Mouse (Mus musculus) forebrain, embryonic 12.5 days (tissue): ENCODE measurements around the gene Syn3. TPM values are rescaled to one million over a fixed set of nuclear protein-coding genes. Genes with fewer than 3 reads are reported as not detected.
"Not testable (repeated sequence)": the region's sequence is repeated elsewhere in the genome, so short reads cannot be mapped to it uniquely, and the experiment has no call there.

Experiments
- ATAC-seq: fragments of 200-750 bp; cut with Nextera tagmentation; 2 replicates; pipeline ENCODE4 v1.8.0; 2017; ENCODE audit warnings: moderate TSS enrichment; ENCODE audit not compliant: low FRiP score
- H3K27ac ChIP-seq: fragments of 300-500 bp; sonication (generic); 2 replicates; pipeline ENCODE4 v1.5.1; 2016; ENCODE audit warnings: mild to moderate bottlenecking
- H3K27me3 ChIP-seq: fragments of 300-500 bp; sonication (generic); 2 replicates; pipeline ENCODE4 v1.6.1; 2016; ENCODE audit warnings: mild to moderate bottlenecking
- H3K36me3 ChIP-seq: fragments of 300-500 bp; sonication (generic); replicated peaks from 2 replicates; pipeline ENCODE4 v1.6.1; 2016; ENCODE audit warnings: mild to moderate bottlenecking
- H3K4me1 ChIP-seq: fragments of 300-500 bp; sonication (generic); 2 replicates; pipeline ENCODE4 v1.6.1; 2016
- H3K4me2 ChIP-seq: fragments of 300-500 bp; sonication (generic); 2 replicates; pipeline ENCODE4 v1.6.1; 2016; ENCODE audit warnings: mild to moderate bottlenecking, moderate library complexity
- H3K4me3 ChIP-seq: fragments of 300-500 bp; sonication (generic); replicated peaks from 2 replicates; pipeline ENCODE4 v1.5.1; 2016; ENCODE audit warnings: mild to moderate bottlenecking
- H3K9ac ChIP-seq: fragments of 300-500 bp; sonication (generic); 2 replicates; pipeline ENCODE4 v1.6.1; 2016; ENCODE audit warnings: mild to moderate bottlenecking
- H3K9me3 ChIP-seq: fragments of 300-500 bp; sonication (generic); 2 replicates; pipeline ENCODE4 v1.6.1; 2016
- WGBS: fragments of 180-500 bp; shearing (Covaris S2); methylation state at CpG from one replicate; pipeline ENCODE4 v1.1.7; 2016; 5-methylcytosine and 5-hydroxymethylcytosine counted together
- polyA plus RNA-seq: library from polyadenylated mRNA; unstranded; fragments of >200 nt; fragmentation: Nextera tagmentation; extraction: Ambion mirVana; gene quantifications from 2 replicates; pipeline ENCODE4 v1.2.1, GENCODE M21; 2016

Syn3 gene
- polyA plus RNA-seq, 1 experiment from 2014 or later, result 9.2 TPM

DNA sequence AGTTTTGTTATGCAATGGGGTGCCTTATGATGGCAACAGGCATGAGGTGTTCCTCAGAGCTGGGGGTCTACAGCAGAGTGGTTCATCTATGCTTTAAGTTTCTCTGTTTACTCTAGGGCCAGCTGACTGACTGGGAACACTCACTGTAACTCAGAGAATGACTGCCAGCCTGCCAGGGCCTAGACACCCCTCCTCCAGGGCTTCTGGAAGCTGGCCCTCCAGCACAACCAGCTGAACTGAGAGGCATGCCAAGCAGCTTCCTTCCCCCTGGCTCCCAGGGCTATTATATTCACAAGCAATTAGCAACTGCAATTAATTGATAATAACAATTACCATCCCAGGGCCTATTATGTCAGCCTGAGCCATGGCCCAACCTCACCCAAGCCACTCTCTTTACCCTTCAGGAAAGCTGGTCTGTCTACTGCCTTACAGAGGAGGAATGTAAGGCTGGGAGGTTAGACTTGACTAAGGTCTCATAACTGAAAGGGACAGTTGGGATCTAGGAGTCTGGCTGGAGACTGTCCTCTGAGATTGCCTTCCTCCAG, 41.0 kb downstream of the Syn3 start:
- Histone ChIP-seq H3K27me3 (peaks cover 4% of the 10 kb centered on the region; the same call in 1 of the 2 replicates), H3K4me1 (peaks cover 27% of the 10 kb centered on the region), H3K27ac (peak overlapping the region; percentile 53), H3K9ac (no peak overlapping the region), H3K9me3 (no peaks in the 10 kb centered on the region), H3K4me2 (no peak overlapping the region), H3K4me3 (no peak overlapping the region), H3K36me3 (no peaks in the 10 kb centered on the region; the same call in 1 of the 2 replicates)
- ATAC-seq, result peak; percentile 73

DNA sequence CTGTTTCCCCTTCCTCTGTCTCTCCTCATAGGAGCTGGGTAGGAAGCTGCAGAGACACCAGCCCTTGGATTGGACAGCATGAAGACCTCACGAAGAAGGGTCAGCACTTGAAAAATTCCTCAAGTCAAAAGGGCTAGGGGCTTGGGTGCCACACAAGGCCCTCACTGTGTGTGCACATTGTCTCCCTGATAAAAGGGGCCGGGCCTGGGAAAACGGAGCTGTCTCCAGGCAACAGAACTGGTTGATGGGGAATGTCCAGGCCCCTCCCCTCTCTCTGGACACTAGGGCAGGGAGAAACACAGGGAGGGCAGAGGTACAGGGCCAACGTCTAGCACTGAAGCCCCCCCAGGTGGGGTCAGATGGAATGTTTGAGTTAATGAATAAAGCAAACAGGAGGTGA, 41.5 kb downstream of the Syn3 start:
- 3% methylated on average over 4 of the region's 4 CpGs for WGBS
- peak overlapping the region; percentile 53 for H3K27ac ChIP-seq

DNA sequence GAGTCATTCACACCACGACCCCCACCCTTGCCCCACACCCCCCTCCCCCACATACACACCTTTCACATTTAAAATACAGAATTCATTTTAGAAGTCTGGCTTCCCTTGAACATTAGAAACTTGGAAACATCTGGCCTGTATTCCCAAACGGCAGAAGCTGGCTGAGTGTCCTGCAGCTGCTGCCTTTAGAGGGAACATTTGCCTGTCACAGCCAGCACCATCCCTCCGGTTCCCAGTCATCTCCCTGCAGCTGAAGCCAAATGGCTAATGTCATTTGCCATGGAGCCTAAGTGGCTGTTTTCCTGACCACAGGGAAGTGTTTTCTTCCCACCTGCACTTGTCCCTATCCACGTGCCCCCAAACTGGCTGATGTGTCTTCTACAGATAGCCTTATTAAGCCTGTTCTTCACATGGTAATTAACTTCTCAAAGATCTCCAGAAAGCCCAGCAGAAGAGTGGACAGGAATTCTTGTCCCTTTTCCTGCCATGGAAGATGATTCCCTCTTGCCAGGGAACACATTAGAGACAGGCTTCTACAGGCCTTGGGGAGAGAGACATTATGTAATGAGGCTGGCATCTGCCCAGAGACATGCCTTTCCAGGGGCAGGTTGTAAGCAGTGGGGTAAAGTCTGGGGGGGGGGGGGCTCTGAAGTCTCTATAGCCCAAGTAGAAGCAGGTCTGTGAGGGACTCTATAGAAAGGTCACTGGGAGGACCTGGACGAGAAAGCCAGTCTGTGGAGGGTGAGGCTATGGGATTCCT, 43.2 kb downstream of the Syn3 start:
- Histone ChIP-seq H3K27me3 (peaks cover 4% of the 10 kb centered on the region; the same call in 1 of the 2 replicates), H3K27ac (no peak overlapping the region), H3K4me3 (no peak overlapping the region), H3K4me1 (peaks cover 29% of the 10 kb centered on the region), H3K9me3 (no peaks in the 10 kb centered on the region), H3K4me2 (no peak overlapping the region), H3K9ac (no peak overlapping the region), H3K36me3 (no peaks in the 10 kb centered on the region; the same call in 1 of the 2 replicates)
- 67% methylated on average over 5 of the region's 5 CpGs for WGBS
- no peak for ATAC-seq

More for the DNA sequence above, 41.5 kb downstream of the Syn3 start:
- ATAC-seq, result peak; percentile 79
- H3K27me3 ChIP-seq, result peaks cover 4% of the 10 kb centered on the region; the same call in 1 of the 2 replicates
- H3K4me3 ChIP-seq, result no peak overlapping the region
- no peak overlapping the region for H3K4me2 ChIP-seq
- H3K9ac ChIP-seq, result no peak overlapping the region
- H3K36me3 ChIP-seq, result no peaks in the 10 kb centered on the region; the same call in 1 of the 2 replicates
- no peaks in the 10 kb centered on the region for H3K9me3 ChIP-seq
- peaks cover 27% of the 10 kb centered on the region for H3K4me1 ChIP-seq

DNA sequence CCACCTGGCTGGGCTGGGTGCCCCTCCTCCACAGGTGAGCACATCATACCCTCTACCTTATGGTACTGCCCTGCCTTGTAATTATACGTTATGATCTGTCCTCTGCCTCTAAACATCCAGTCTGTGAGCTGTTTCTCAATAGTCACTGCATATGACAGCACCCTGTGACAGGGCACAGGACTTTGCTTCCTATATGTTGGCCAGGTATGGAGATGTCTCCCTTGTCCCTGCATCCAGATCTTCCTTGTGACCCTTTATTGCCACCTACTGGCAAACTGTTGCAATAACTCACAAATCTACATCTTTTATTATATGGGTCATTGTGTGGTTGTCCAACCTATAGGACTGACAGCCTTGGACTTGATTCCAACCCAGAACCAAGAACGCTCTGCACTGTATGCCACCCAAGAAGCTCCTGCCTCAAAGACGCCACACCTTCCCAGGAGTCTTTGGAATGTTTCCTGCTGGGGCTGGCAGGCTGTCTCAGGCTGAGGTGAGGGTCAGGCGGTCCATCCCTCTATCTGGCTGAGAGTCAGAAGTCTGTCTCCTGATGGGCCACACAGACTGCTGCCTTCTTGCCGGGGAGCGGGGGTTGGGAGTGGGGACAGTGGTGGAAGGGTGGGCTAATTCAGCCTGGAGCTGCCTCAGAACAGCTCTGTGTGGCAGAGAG, 46.2 kb downstream of the Syn3 start:
- H3K27ac ChIP-seq, result no peak overlapping the region
- 46% methylated on average over 6 of the region's 6 CpGs for WGBS
- no peak overlapping the region for H3K4me2 ChIP-seq
- peak; percentile 67 for ATAC-seq
- H3K4me1 ChIP-seq, result peaks cover 10% of the 10 kb centered on the region
- peaks cover 4% of the 10 kb centered on the region; the same call in 1 of the 2 replicates for H3K27me3 ChIP-seq
- no peak overlapping the region for H3K9ac ChIP-seq
- H3K4me3 ChIP-seq, result no peak overlapping the region
- no peaks in the 10 kb centered on the region for H3K9me3 ChIP-seq
- H3K36me3 ChIP-seq, result no peaks in the 10 kb centered on the region

DNA sequence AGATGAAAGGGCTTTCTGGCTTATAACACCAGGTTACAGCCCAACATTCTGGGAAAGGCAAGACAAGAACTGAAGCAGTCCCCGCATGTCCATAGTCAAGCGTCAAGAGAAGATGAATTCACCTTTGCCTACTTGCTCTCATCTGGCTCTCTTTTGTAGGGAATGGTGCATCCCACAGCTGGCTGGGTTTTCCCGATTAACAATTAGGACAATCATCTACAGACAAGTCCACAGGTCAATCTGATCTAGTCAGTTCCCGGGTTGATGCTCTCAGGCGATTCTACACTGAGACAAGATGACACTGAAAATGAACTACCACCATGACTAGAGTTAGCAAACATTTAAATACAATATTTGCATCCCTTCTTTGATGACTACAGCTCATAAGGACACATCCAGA, 47.4 kb downstream of the Syn3 start:
- Histone ChIP-seq H3K9me3 (no peaks in the 10 kb centered on the region), H3K4me3 (no peak overlapping the region), H3K9ac (no peak overlapping the region), H3K4me2 (no peak overlapping the region), H3K4me1 (peaks cover 2% of the 10 kb centered on the region; the same call in 1 of the 2 replicates), H3K27me3 (peaks cover 4% of the 10 kb centered on the region; the same call in 1 of the 2 replicates), H3K36me3 (no peaks in the 10 kb centered on the region), H3K27ac (no peak overlapping the region)
- ATAC-seq, result no peak
- 89% methylated on average over 5 of the region's 5 CpGs for WGBS

DNA sequence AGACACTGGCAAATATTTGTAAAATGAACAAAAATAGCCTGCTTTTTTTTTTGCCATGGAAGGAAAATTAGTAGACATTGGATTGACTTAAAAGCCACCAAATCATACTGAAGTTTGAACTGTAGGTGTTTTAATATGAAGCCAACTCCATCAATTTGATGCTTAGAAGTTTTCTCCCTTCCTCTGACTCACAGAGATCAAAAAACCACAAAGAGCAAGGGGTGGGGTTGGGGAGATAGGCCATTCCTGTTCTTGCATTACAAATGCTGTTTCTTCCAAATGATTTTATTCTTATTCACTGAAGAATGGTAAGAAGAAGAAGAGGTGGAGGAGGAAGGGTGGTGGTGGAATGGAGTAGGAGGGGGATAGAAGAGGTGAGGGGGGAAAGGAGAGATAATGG, 52.0 kb downstream of the Syn3 start:
- Histone ChIP-seq H3K36me3 (no peaks in the 10 kb centered on the region), H3K4me1 (no peaks in the 10 kb centered on the region; the same call in 1 of the 2 replicates), H3K9me3 (no peaks in the 10 kb centered on the region), H3K9ac (no peak overlapping the region), H3K4me3 (no peak overlapping the region), H3K27ac (no peak overlapping the region), H3K27me3 (no peaks in the 10 kb centered on the region), H3K4me2 (no peak overlapping the region)
- no peak for ATAC-seq

DNA sequence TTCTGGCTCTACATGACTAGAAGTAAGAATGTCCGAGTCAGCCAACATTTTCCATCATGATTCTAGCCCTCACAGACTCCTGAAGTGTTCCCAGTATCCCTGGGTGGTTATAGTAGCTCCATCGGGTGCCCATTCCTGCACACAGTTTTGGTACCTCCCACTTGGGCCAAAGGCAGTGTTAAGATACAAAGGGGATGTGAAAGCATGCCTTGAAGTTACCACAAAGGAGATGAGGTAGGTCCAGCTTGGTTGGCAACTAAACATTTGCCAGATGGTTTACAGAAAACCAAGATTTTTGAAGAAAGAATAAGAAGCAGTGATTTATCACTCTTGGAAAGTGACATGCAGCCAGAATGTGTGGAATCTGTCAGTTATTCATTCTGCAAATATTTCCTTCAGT, 53.5 kb downstream of the Syn3 start:
- no peak for ATAC-seq
- H3K27ac ChIP-seq, result no peak overlapping the region
- H3K36me3 ChIP-seq, result no peaks in the 10 kb centered on the region
- no peak overlapping the region for H3K4me2 ChIP-seq
- no peak overlapping the region for H3K9ac ChIP-seq
- no peaks in the 10 kb centered on the region; the same call in 1 of the 2 replicates for H3K4me1 ChIP-seq
- H3K9me3 ChIP-seq, result no peaks in the 10 kb centered on the region
- H3K4me3 ChIP-seq, result no peak overlapping the region
- 76% methylated on average over 2 of the region's 2 CpGs for WGBS
- no peaks in the 10 kb centered on the region for H3K27me3 ChIP-seq

DNA sequence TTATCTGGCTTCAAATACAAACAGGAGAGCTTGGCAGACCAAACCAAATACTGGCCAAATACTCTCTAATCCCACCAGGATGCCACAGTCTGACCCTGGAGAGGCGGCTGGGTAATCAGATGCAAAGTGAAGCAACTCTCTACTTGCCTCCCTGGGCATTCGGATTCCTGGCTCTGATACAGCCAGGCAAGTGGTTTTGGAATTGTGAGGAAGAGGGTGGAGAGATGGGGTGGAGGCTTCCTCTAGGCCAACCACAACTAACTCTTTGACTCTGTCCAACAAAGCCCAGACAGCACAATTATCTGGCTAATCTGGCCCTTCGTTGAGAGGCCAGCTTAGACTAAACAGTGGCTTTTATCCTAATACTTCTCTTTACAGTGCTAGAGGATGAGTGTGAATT, 54.0 kb downstream of the Syn3 start:
- WGBS, result 62% methylated on average over 3 of the region's 3 CpGs
- no peak overlapping the region for H3K9ac ChIP-seq
- no peak overlapping the region for H3K4me2 ChIP-seq
- H3K4me3 ChIP-seq, result no peak overlapping the region
- no peaks in the 10 kb centered on the region for H3K9me3 ChIP-seq
- H3K4me1 ChIP-seq, result no peaks in the 10 kb centered on the region; the same call in 1 of the 2 replicates
- no peak for ATAC-seq
- H3K36me3 ChIP-seq, result no peaks in the 10 kb centered on the region
- no peaks in the 10 kb centered on the region for H3K27me3 ChIP-seq
- H3K27ac ChIP-seq, result no peak overlapping the region

DNA sequence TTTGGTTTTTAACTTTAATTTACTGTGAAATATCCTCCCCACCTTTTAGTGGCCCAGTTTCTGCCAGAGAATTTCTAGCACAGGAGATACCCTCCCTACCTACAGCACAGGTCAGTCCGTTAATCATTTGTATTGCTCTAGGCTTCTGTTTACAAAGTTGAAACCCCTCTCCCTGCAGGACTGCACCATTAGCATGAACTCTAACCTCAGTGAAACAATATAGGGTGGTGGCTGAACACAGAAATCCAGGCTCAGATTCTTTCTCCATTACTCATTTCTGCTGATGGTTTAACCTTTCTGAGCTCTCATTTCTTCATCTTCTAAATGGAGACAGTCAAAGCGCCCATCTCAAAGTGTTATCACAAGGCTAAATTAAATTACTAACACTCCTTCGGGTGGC, 56.9 kb downstream of the Syn3 start:
- Histone ChIP-seq H3K27me3 (no peaks in the 10 kb centered on the region), H3K4me1 (no peaks in the 10 kb centered on the region), H3K4me3 (no peak overlapping the region), H3K27ac (no peak overlapping the region), H3K9me3 (no peaks in the 10 kb centered on the region), H3K4me2 (no peak overlapping the region), H3K36me3 (no peaks in the 10 kb centered on the region), H3K9ac (no peak overlapping the region)
- no peak for ATAC-seq
- 83% methylated on average over 3 of the region's 3 CpGs for WGBS

DNA sequence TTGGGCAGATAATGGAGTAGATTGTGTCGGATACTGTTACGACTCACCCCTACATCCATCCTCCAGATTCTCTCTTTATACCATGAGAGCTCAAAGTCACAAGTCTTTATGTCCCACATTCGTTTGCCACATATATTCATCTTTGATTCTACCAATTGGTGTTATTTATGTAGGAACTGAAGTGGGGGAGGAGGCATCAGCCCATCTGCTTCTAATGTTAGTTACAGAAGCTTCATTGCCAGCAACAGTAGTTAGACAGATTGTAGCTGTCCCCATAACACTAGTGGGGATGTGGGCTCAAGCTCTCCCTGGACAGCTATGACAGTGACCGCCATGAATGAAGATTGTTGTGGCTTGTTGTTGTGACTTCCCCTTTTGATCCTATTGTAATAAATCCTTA, 59.1 kb downstream of the Syn3 start:
- Histone ChIP-seq H3K4me2 (no peak overlapping the region), H3K4me3 (no peak overlapping the region), H3K9me3 (no peaks in the 10 kb centered on the region), H3K9ac (no peak overlapping the region), H3K27ac (no peak overlapping the region), H3K4me1 (no peaks in the 10 kb centered on the region), H3K27me3 (no peaks in the 10 kb centered on the region), H3K36me3 (no peaks in the 10 kb centered on the region)
- 91% methylated on average over 4 of the region's 4 CpGs for WGBS
- ATAC-seq, result no peak

DNA sequence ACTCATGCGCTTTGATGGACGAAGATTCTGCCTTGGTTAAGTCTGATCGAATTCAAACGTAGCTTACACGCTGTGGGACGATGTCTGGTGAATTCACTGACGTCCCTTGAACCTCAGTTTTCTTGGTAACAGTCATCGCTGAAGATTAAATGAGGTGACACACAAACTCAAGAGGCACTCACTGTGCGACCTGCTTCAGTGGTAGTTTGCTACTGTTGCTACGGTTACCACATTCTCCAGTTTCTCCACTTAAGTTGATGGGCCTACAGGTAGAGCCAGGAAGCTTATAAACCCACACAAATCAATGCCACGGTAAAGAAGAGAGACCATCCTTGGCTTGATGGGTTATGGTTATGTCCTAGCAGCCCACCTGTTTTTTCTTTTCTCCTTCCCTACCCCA, 61.4 kb downstream of the Syn3 start:
- Histone ChIP-seq H3K9me3 (no peaks in the 10 kb centered on the region), H3K4me2 (no peak overlapping the region), H3K4me3 (no peak overlapping the region), H3K4me1 (no peaks in the 10 kb centered on the region), H3K36me3 (no peaks in the 10 kb centered on the region), H3K9ac (no peak overlapping the region), H3K27ac (no peak overlapping the region), H3K27me3 (no peaks in the 10 kb centered on the region)
- ATAC-seq, result no peak
- WGBS, result 93% methylated on average over 11 of the region's 11 CpGs

DNA sequence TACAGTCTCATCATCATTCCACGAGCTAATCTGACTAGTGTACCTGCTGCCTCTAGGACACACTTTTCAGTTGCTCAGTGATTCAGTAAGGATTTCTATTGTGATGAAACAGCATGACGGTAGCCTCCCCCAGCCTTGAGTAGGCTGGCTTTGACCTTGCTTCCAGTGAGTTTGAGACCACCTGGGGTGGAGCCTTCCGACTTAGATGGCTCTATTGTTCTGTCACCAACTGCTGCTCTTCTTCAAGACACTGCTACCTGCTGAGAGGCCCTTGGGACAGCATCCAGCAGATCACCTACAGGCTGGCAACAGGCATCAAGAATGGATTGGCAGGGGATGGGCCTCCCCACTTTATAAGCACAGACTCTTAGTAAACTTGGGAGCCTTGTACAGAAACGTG, 63.7 kb downstream of the Syn3 start:
- not testable (repeated sequence) for ATAC-seq, H3K27ac ChIP-seq, H3K9me3 ChIP-seq, H3K27me3 ChIP-seq, H3K4me1 ChIP-seq, H3K4me2 ChIP-seq, H3K36me3 ChIP-seq, H3K9ac ChIP-seq, H3K4me3 ChIP-seq
- WGBS, result 51% methylated on average over 4 of the region's 4 CpGs
